Mouse (Mus musculus) MEL (cell line): Measurements from ENCODE around the gene Gm10401. TPM values are rescaled to one million over a fixed set of nuclear protein-coding genes. Genes with fewer than 3 reads are reported as not detected.
A peak's percentile ranks its signal among the peaks of the same experiment; 100 is the strongest.
"Not testable (repeated sequence)": the region's sequence is repeated elsewhere in the genome, so short reads cannot be mapped to it uniquely, and the experiment has no call there.

Source experiments
- DNase-seq: peaks from one replicate; pipeline ENCODE4 v3.0.0; 2011; ENCODE audit warnings: low read depth, low spot score
- H3K27ac ChIP-seq: 2 replicates; pipeline ENCODE4 v1.5.1; 2012; ENCODE audit warnings: low read depth, mild to moderate bottlenecking, control low read depth, low read length, moderate library complexity; ENCODE audit not compliant: control insufficient read depth
- H3K27me3 ChIP-seq, 2 experiments: fragments of 150-350 bp in 1 of 2; sonication (generic) in 1 of 2; 2 replicates each; pipeline ENCODE4 v1.6.1; 2012; ENCODE audit warnings: low read length in 2 of 2, mild to moderate bottlenecking in 2 of 2, improper control_type of control experiment in 1 of 2, moderate library complexity in 1 of 2; ENCODE audit not compliant: insufficient read depth in 2 of 2, control insufficient read depth in 1 of 2
- H3K36me3 ChIP-seq, 2 experiments: 2 replicates each; pipeline ENCODE4 v1.6.1; 2012 to 2014; ENCODE audit warnings: low read length in 2 of 2, improper control_type of control experiment in 1 of 2, inconsistent platforms in 1 of 2, mild to moderate bottlenecking in 1 of 2; ENCODE audit not compliant: insufficient read depth in 2 of 2, control insufficient read depth in 1 of 2
- H3K4me1 ChIP-seq, 2 experiments: fragments of 150-350 bp in 1 of 2; sonication (generic) in 1 of 2; 2 replicates each; pipeline ENCODE4 v1.6.1; 2012; ENCODE audit warnings: low read length in 2 of 2, improper control_type of control experiment in 1 of 2, mild to moderate bottlenecking in 1 of 2; ENCODE audit not compliant: insufficient read depth in 2 of 2, control insufficient read depth in 1 of 2
- H3K4me3 ChIP-seq, 2 experiments: fragments of 150-350 bp in 1 of 2; sonication (generic) in 1 of 2; 2 replicates each; pipeline ENCODE4 v1.5.1; 2012; ENCODE audit warnings: low read depth in 2 of 2, low read length in 2 of 2, mild to moderate bottlenecking in 2 of 2, moderate library complexity in 2 of 2, control low read depth in 1 of 2, improper control_type of control experiment in 1 of 2; ENCODE audit not compliant: control insufficient read depth in 1 of 2, insufficient read depth in 1 of 2
- H3K79me2 ChIP-seq: 2 replicates; pipeline ENCODE4 v1.6.1; 2012; ENCODE audit warnings: mild to moderate bottlenecking, low read length, moderate library complexity; ENCODE audit not compliant: control insufficient read depth, poor library complexity, insufficient read depth
- H3K9ac ChIP-seq: 2 replicates; pipeline ENCODE4 v1.6.1; 2012; ENCODE audit warnings: low read depth, mild to moderate bottlenecking, control low read depth, low read length, moderate library complexity; ENCODE audit not compliant: control insufficient read depth, poor library complexity, severe bottlenecking
- H3K9me3 ChIP-seq: fragments of 150-350 bp; sonication (generic); replicated peaks from 2 replicates; pipeline ENCODE4 v1.6.1; 2012; ENCODE audit warnings: mild to moderate bottlenecking, low read length, improper control_type of control experiment, moderate library complexity; ENCODE audit not compliant: insufficient read depth
- BHLHE40 ChIP-seq: IDR thresholded peaks from 2 replicates; pipeline ENCODE4 v1.6.1; 2012; ENCODE audit warnings: low read depth, mild to moderate bottlenecking, inconsistent platforms, low read length, improper control_type of control experiment, borderline replicate concordance
- CHD1 ChIP-seq: IDR thresholded peaks from 2 replicates; pipeline ENCODE4 v1.6.1; 2012; ENCODE audit warnings: low read depth, mild to moderate bottlenecking, inconsistent platforms, low read length, improper control_type of control experiment
- CHD2 ChIP-seq: IDR thresholded peaks from 2 replicates; pipeline ENCODE4 v1.6.1; 2011; ENCODE audit warnings: low read length, improper control_type of control experiment
- E2F4 ChIP-seq: IDR thresholded peaks from 2 replicates; pipeline ENCODE4 v1.6.1; 2011; ENCODE audit warnings: low read depth, low read length, improper control_type of control experiment, borderline replicate concordance
- EP300 ChIP-seq, 2 experiments: IDR thresholded peaks; 2 replicates each; pipeline ENCODE4 v1.6.1; 2011; ENCODE audit warnings: improper control_type of control experiment in 2 of 2, low read length in 2 of 2, low read depth in 1 of 2, mild to moderate bottlenecking in 1 of 2
- ETS1 ChIP-seq: IDR thresholded peaks from 2 replicates; pipeline ENCODE4 v1.6.1; 2012; ENCODE audit warnings: low read depth, mild to moderate bottlenecking, inconsistent platforms, low read length, improper control_type of control experiment, moderate library complexity
- GABPA ChIP-seq: IDR thresholded peaks from 2 replicates; pipeline ENCODE4 v1.6.1; 2012; ENCODE audit warnings: low read depth, mild to moderate bottlenecking, inconsistent platforms, low read length, improper control_type of control experiment, moderate library complexity
- GATA1 ChIP-seq: IDR thresholded peaks from 2 replicates; pipeline ENCODE4 v1.6.1; 2011; ENCODE audit warnings: low read depth, low read length, improper control_type of control experiment
- HCFC1 ChIP-seq: IDR thresholded peaks from 2 replicates; pipeline ENCODE4 v1.6.1; 2012; ENCODE audit warnings: low read depth, mild to moderate bottlenecking, inconsistent platforms, low read length, improper control_type of control experiment, moderate library complexity
- MAX ChIP-seq: IDR thresholded peaks from 2 replicates; pipeline ENCODE4 v1.6.1; 2011; ENCODE audit warnings: low read length, improper control_type of control experiment
- MAZ ChIP-seq: IDR thresholded peaks from 2 replicates; pipeline ENCODE4 v1.6.1; 2012; ENCODE audit warnings: low read depth, mild to moderate bottlenecking, inconsistent platforms, low read length, improper control_type of control experiment
- MXI1 ChIP-seq: IDR thresholded peaks from 2 replicates; pipeline ENCODE4 v1.6.1; 2011; ENCODE audit warnings: mild to moderate bottlenecking, low read depth, low read length, improper control_type of control experiment
- MYB ChIP-seq: IDR thresholded peaks from 2 replicates; pipeline ENCODE4 v1.6.1; 2011; ENCODE audit warnings: mild to moderate bottlenecking, low read depth, low read length, improper control_type of control experiment
- POLR2A ChIP-seq, 2 experiments: IDR thresholded peaks; 2 replicates each; pipeline ENCODE4 v1.6.1; 2011 to 2012; ENCODE audit warnings: low read length in 2 of 2, mild to moderate bottlenecking in 2 of 2, control low read depth in 1 of 2, improper control_type of control experiment in 1 of 2, low read depth in 1 of 2, moderate library complexity in 1 of 2; ENCODE audit not compliant: control insufficient read depth in 1 of 2, insufficient read depth in 1 of 2, poor library complexity in 1 of 2
- POLR2AphosphoS2 ChIP-seq: IDR thresholded peaks from 2 replicates; pipeline ENCODE4 v1.6.1; 2011; ENCODE audit warnings: low read length, improper control_type of control experiment
- POLR2AphosphoS5 ChIP-seq: IDR thresholded peaks from 2 replicates; pipeline ENCODE4 v1.6.1; 2012; ENCODE audit warnings: low read depth, borderline replicate concordance, mild to moderate bottlenecking, inconsistent platforms, low read length, moderate library complexity, mixed read lengths
- RAD21 ChIP-seq: IDR thresholded peaks from 2 replicates; pipeline ENCODE4 v1.6.1; 2011; ENCODE audit warnings: mild to moderate bottlenecking, low read depth, low read length, improper control_type of control experiment
- TAL1 ChIP-seq: IDR thresholded peaks from 2 replicates; pipeline ENCODE4 v1.6.1; 2012; ENCODE audit warnings: mild to moderate bottlenecking, inconsistent platforms, low read length, moderate library complexity, mixed read lengths
- TBP ChIP-seq: IDR thresholded peaks from 2 replicates; pipeline ENCODE4 v1.8.0; 2011; ENCODE audit warnings: low read depth, low read length, improper control_type of control experiment
- TCF12 ChIP-seq: IDR thresholded peaks from 2 replicates; pipeline ENCODE4 v1.6.1; 2014; ENCODE audit warnings: low read depth, mild to moderate bottlenecking, inconsistent platforms, low read length, improper control_type of control experiment, moderate library complexity
- UBTF ChIP-seq: IDR thresholded peaks from 2 replicates; pipeline ENCODE4 v1.6.1; 2012; ENCODE audit warnings: low read depth, mild to moderate bottlenecking, inconsistent platforms, low read length, improper control_type of control experiment, moderate library complexity, borderline replicate concordance; ENCODE audit not compliant: insufficient read depth
- USF2 ChIP-seq, 2 experiments: IDR thresholded peaks; 2 replicates each; pipeline ENCODE4 v1.6.1; 2011 to 2012; ENCODE audit warnings: improper control_type of control experiment in 2 of 2, low read length in 2 of 2, borderline replicate concordance in 1 of 2, inconsistent platforms in 1 of 2, low read depth in 1 of 2, mild to moderate bottlenecking in 1 of 2; ENCODE audit not compliant: insufficient read depth in 1 of 2
- ZC3H11A ChIP-seq: IDR thresholded peaks from 2 replicates; pipeline ENCODE4 v1.6.1; 2012; ENCODE audit warnings: low read depth, mild to moderate bottlenecking, inconsistent platforms, low read length, improper control_type of control experiment
- ZNF384 ChIP-seq: IDR thresholded peaks from 2 replicates; pipeline ENCODE4 v1.6.1; 2012; ENCODE audit warnings: low read depth, mild to moderate bottlenecking, inconsistent platforms, low read length, improper control_type of control experiment
- polyA plus RNA-seq, 2 experiments: library from polyadenylated mRNA; stranded (reverse) in 1 of 2; unstranded in 1 of 2; fragments of >175 nt in 1 of 2; fragments of >200 nt in 1 of 2; gene quantifications; 2 replicates each; pipeline versions ENCODE4 v1.2.1 to v1.2.4; 2012; ENCODE audit warnings: low replicate concordance in 2 of 2, low read depth in 1 of 2; ENCODE audit not compliant: insufficient read length in 2 of 2, insufficient read depth in 1 of 2, missing spikeins in 1 of 2
- total RNA-seq: library from RNA; depleted of rRNA; stranded (reverse); fragments of 300-350 nt; gene quantifications from 2 replicates; pipeline ENCODE4 v1.2.3, GENCODE M21; 2012

Gm10401 gene
- total and polyA plus RNA-seq, 3 experiments = 0.56 to 3.5 TPM; not detected in 1

GRCm38 (mm10) chr5:115074749-115075148 lies 23.3 kb downstream of the Gm10401 start:
- Histone ChIP-seq H3K9ac (no peak overlapping the region), H3K27me3 (no peaks in the 10 kb centered on the region), H3K9me3 (no peaks in the 10 kb centered on the region), H3K27ac (peak overlapping the region; percentile 83; the same call in 1 of the 2 replicates), H3K36me3 (peaks cover 0 to 54% of the 10 kb centered on the region in 2 experiments; a peak in 3 of 4 replicates), H3K79me2 (peaks cover 9% of the 10 kb centered on the region), H3K4me3 (no peak overlapping the region), H3K4me1 (peaks cover 23 to 51% of the 10 kb centered on the region in 2 experiments)
- no peak for TF ChIP-seq RAD21
- TF ChIP-seq E2F4 = no peak
- peak; percentile 21; the same call in 1 of the 2 replicates for TF ChIP-seq GATA1
- DNase-seq = no peak

DNA sequence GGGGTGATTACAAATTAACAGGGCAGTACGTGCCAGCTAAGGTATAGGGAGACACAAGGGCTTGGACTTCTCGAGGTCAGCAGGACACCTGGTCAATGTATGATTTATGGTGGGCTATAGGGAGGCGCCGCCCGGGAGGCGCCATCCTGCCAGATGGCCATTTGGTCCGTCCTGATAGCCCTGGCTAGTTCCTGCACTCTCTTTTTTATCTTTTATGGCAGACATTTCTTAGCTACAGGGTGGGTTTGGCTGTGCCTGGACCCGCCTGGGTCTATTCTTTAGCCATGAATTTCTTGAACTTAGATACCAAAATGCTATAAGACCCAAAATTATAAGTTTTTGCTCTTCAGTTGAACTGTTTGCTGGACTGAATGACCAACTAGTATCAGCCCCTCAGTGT lies 24.8 kb downstream of the Gm10401 start:
- not testable (repeated sequence) for H3K27me3 ChIP-seq, DNase-seq, H3K9me3 ChIP-seq, H3K4me3 ChIP-seq, H3K9ac ChIP-seq
- H3K4me1 ChIP-seq = peaks cover 29 to 63% of the 10 kb centered on the region in 2 experiments
- TF ChIP-seq GATA1 (0 out of 2 replicates have a peak, but pooled peaks have one; percentile 11), EP300 (IDR thresholded peaks at IDR 0.05; ENCODE audit: low read depth in 1 of 2, low read length in 2 of 2) (peak; percentile 38 to 39; a peak in 1 of 4 replicates), TCF12 (peak; percentile 49; the same call in 1 of the 2 replicates), TAL1 (peak; percentile 75)
- H3K27ac ChIP-seq = peak overlapping the region; percentile 97
- H3K79me2 ChIP-seq = peaks cover 14% of the 10 kb centered on the region
- peaks cover 0 to 65% of the 10 kb centered on the region in 2 experiments; a peak in 3 of 4 replicates for H3K36me3 ChIP-seq

DNA sequence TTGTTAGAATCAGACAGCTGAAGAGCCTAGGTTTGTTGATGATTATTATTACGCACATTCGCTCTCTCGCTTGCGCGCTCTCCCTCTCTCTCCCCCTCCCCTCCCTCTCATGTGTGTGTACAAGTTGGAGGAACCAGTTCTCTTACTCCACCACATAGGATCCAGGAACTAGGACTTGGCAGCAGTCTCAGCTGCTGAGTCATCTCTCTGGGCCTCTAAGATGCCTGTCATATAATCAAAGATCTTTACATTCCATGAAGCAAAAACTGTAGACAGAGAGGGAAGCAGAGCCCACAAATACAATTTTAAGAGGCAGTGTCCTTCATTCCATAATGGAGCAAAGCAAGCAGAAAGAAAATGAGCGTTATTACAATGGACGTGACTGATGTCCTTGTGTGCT lies 26.0 kb downstream of the Gm10401 start:
- DNase-seq = peak; percentile 96
- Histone ChIP-seq H3K9ac (peak overlapping the region; percentile 46), H3K27me3 (no peaks in the 10 kb centered on the region), H3K4me3 (0 out of 4 replicates have a peak overlapping the region, but pooled peaks of 1 of the 2 experiments have one; percentile 1), H3K79me2 (peaks cover 16% of the 10 kb centered on the region), H3K27ac (peak overlapping the region; percentile 97), H3K9me3 (no peaks in the 10 kb centered on the region), H3K36me3 (peaks cover 0 to 76% of the 10 kb centered on the region in 2 experiments; a peak in 3 of 4 replicates), H3K4me1 (peaks cover 34 to 73% of the 10 kb centered on the region in 2 experiments)
- TF ChIP-seq MYB (peak; percentile 55), USF2 (IDR thresholded peaks at IDR 0.05; ENCODE audit: borderline replicate concordance in 1 of 2, insufficient read depth in 1 of 2, low read depth in 1 of 2, low read length in 2 of 2) (no peak), TCF12 (peak; percentile 75), BHLHE40 (no peak; the same call in 1 of the 2 replicates), CHD1 (0 out of 2 replicates have a peak, but pooled peaks have one; percentile 89), E2F4 (no peak), TAL1 (peak; percentile 28; the same call in 1 of the 2 replicates), HCFC1 (peak; percentile 54; the same call in 1 of the 2 replicates), UBTF (no peak), MAX (peak; percentile 40; the same call in 1 of the 2 replicates), GABPA (peak; percentile 94), ZC3H11A (no peak), MXI1 (peak; percentile 77), POLR2AphosphoS5 (no peak), GATA1 (peak; percentile 67), ETS1 (peak; percentile 97), EP300 (IDR thresholded peaks at IDR 0.05; ENCODE audit: low read depth in 1 of 2, low read length in 2 of 2) (peak; percentile 88 to 93), POLR2AphosphoS2 (peak; percentile 33; the same call in 1 of the 2 replicates), POLR2A (IDR thresholded peaks at IDR 0.05; ENCODE audit: control insufficient read depth in 1 of 2, insufficient read depth in 1 of 2, low read depth in 1 of 2, low read length in 2 of 2, poor library complexity in 1 of 2) (no peak; a peak in 1 of 4 replicates), RAD21 (no peak), MAZ (peak; percentile 97), CHD2 (no peak), TBP (no peak), ZNF384 (0 out of 2 replicates have a peak, but pooled peaks have one; percentile 11)
